19 mouse cellular contexts compared by ENCODE assay signal in genomic region chrX:140985256-140985655, GRCm38 (mm10).
"Had no signal": no experiment of that assay in that cellular context is flagged by ENCODE, and none has a peak within 500 bp of the region (broad histone marks: within the 10 kb centered on the region; RNA-seq: fewer than 3 reads in every experiment).

No protein-coding gene starts in this region.

- H3K9ac ChIP-seq: limb, embryonic 13.5 days; liver, embryonic 14.5 days; liver, postnatal 0 days; lung, embryonic 14.5 days; midbrain, embryonic 12.5 days; midbrain, embryonic 15.5 days; neural tube, embryonic 12.5 days; neural tube, embryonic 15.5 days had no signal

- DNase-seq: layer of hippocampus, adult 9-11 months; liver; liver, postnatal 0 days; right cerebral cortex, adult 18-20 months; right cerebral cortex, postnatal 14 days; right cerebral cortex, postnatal 4 days; thymus, adult 2 months; thymus, postnatal 14 days; thymus, postnatal 4 days had no signal

- H3K36me3 ChIP-seq: limb, embryonic 10.5 days; limb, embryonic 13.5 days; midbrain, embryonic 12.5 days; neural tube, embryonic 12.5 days; neural tube, embryonic 15.5 days had no signal

- ATAC-seq: liver, postnatal 0 days; midbrain, embryonic 15.5 days had no signal

- H3K27ac ChIP-seq: limb, embryonic 10.5 days; limb, embryonic 13.5 days; liver, embryonic 14.5 days; macrophage; midbrain, embryonic 12.5 days; midbrain, embryonic 15.5 days; neural tube, embryonic 12.5 days; neural tube, embryonic 15.5 days; stomach, postnatal 0 days had no signal

- H3K4me3 ChIP-seq: limb, embryonic 10.5 days; limb, embryonic 13.5 days; midbrain, embryonic 12.5 days; midbrain, embryonic 15.5 days; neural tube, embryonic 12.5 days; neural tube, embryonic 15.5 days had no signal

- H3K4me1 ChIP-seq: midbrain, embryonic 12.5 days; midbrain, embryonic 15.5 days; neural tube, embryonic 12.5 days; neural tube, embryonic 15.5 days had no signal

- H3K4me2 ChIP-seq: limb, embryonic 13.5 days; lung, embryonic 14.5 days; midbrain, embryonic 12.5 days; midbrain, embryonic 15.5 days; neural tube, embryonic 12.5 days; neural tube, embryonic 15.5 days had no signal

- H3K9me3 ChIP-seq: limb, embryonic 10.5 days; limb, embryonic 13.5 days; midbrain, embryonic 12.5 days; midbrain, embryonic 15.5 days; neural tube, embryonic 12.5 days; neural tube, embryonic 15.5 days had no signal
